Mouse (Mus musculus) cerebellum, adult 18-20 months (tissue): Measurements from ENCODE around the gene Nr1d1.

ENCODE experiments used
- DNase-seq, 2 experiments: peaks; one replicate each; pipeline ENCODE4 v3.0.0; 2021

Nr1d1 gene

GRCm38 (mm10) chr11:98774582-98775347, at the start of gene Nr1d1:
TSS of gene Nr1d1 (minus strand) at chr11:98775333.
- DNase-seq, result peak in 1 of 2 experiments; percentile 35

- DNase-seq, result no peak
Measured at GRCm38 (mm10) chr11:98820968-98821367, 45.8 kb upstream of the Nr1d1 start.

- DNase-seq, result no peak
Measured at GRCm38 (mm10) chr11:98816706-98817239, 41.6 kb upstream of the Nr1d1 start.

- no peak for DNase-seq
Measured at GRCm38 (mm10) chr11:98810686-98811085, 35.6 kb upstream of the Nr1d1 start.

GRCm38 (mm10) chr11:98809457-98810290, 34.5 kb upstream of the Nr1d1 start:
- DNase-seq, result peak; percentile 99 to 100

GRCm38 (mm10) chr11:98808417-98808816, 33.3 kb upstream of the Nr1d1 start:
- no peak for DNase-seq

GRCm38 (mm10) chr11:98804605-98805004, 29.5 kb upstream of the Nr1d1 start, which contains the start of gene Casc3:
TSS of gene Casc3 (plus strand) at chr11:98804905.
- no peak for DNase-seq

- peak in 1 of 2 experiments; percentile 9 for DNase-seq
Measured at GRCm38 (mm10) chr11:98797909-98798308, 22.8 kb upstream of the Nr1d1 start.

- DNase-seq, result peak; percentile 41 to 49
Measured at GRCm38 (mm10) chr11:98797306-98797705, 22.2 kb upstream of the Nr1d1 start.

- peak; percentile 71 to 79 for DNase-seq
Measured at GRCm38 (mm10) chr11:98796515-98797216, 21.5 kb upstream of the Nr1d1 start.

GRCm38 (mm10) chr11:98795714-98796514, 20.8 kb upstream of the Nr1d1 start:
- peak; percentile 44 to 72 for DNase-seq

GRCm38 (mm10) chr11:98795015-98795713, 20.0 kb upstream of the Nr1d1 start, which contains the start of gene Msl1:
TSS of gene Msl1 (plus strand) at chr11:98795516.
- peak; percentile 88 to 94 for DNase-seq

- DNase-seq, result peak; percentile 81 to 83
Measured at GRCm38 (mm10) chr11:98794469-98795014, 19.4 kb upstream of the Nr1d1 start.

- DNase-seq, result no peak
Measured at GRCm38 (mm10) chr11:98792081-98792480, 16.9 kb upstream of the Nr1d1 start.

GRCm38 (mm10) chr11:98791448-98791847, 16.3 kb upstream of the Nr1d1 start:
- no peak for DNase-seq

- DNase-seq, result no peak
Measured at GRCm38 (mm10) chr11:98790631-98791205, 15.6 kb upstream of the Nr1d1 start.

- no peak for DNase-seq
Measured at GRCm38 (mm10) chr11:98789824-98790223, 14.7 kb upstream of the Nr1d1 start.

- DNase-seq, result no peak
Measured at GRCm38 (mm10) chr11:98789219-98789807, 14.2 kb upstream of the Nr1d1 start.

GRCm38 (mm10) chr11:98788550-98789218, 13.6 kb upstream of the Nr1d1 start:
- DNase-seq, result peak; percentile 85 to 95
